Mouse (Mus musculus): ENCODE data around the gene Serpinf2. TPM values are rescaled to one million over a fixed set of nuclear protein-coding genes. Genes with fewer than 3 reads are reported as not detected.
"Not testable (repeated sequence)": the region's sequence is repeated elsewhere in the genome, so short reads cannot be mapped to it uniquely, and the experiment has no call there.

Serpinf2 gene
- polyA plus RNA-seq, 1 experiment from 2014 or later = not detected

DNA sequence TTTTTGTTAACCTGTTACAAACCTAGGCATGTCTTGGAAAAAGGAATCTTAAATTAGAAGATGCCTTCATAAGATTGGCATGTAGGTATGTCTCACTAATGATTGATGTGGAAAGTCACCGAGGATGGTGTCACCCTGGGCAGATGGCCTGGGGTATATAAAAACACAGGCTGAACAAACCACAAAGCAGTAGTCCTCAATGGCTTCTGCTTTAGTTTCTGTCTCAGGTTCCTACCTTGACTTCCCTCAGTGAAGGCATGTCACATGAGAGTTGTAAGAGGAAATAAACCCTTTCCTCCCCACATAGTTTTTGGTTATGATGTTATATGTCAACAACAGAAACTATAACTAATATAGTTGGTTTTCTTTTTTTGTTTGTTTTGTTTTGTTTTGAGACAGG, 43.8 kb downstream of the Serpinf2 start:
- no peak for DNase-seq (ENCODE audit: low spot score)
- H3K4me1 ChIP-seq = no peaks in the 10 kb centered on the region
- no peak overlapping the region for H3K4me3 ChIP-seq
- no peaks in the 10 kb centered on the region for H3K9me3 ChIP-seq (replicated peaks)
- H3K36me3 ChIP-seq = 0 out of 2 replicates have a peak, but pooled peaks cover 4% of the 10 kb centered on the region
- WGBS = 84% methylated on average over 1 of the region's 1 CpGs
- H3K27me3 ChIP-seq (ENCODE audit: low read depth, poor library complexity, severe bottlenecking) = no peaks in the 10 kb centered on the region
- no peak overlapping the region for H3K27ac ChIP-seq

DNA sequence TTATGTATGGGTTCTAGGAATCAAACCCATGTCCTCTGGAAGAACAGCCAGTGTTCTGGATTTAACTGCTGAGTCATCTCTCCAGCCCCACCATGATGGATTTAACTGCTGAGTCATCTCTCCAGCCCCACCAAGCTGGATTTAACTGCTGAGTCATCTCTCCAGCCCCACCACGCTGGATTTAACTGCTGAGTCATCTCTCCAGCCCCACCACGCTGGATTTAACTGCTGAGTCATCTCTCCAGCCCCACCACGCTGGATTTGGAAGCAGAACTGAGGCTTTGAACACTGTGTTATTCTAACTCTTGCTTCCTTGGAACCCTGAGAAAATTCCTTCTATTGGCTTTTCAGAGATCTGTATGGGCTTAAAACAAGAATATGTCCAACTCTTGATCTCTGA, 55.9 kb downstream of the Serpinf2 start:
- H3K4me1 ChIP-seq; H3K9me3 ChIP-seq (replicated peaks); H3K27ac ChIP-seq; DNase-seq (ENCODE audit: low spot score); H3K27me3 ChIP-seq (ENCODE audit: low read depth, poor library complexity, severe bottlenecking); H3K4me3 ChIP-seq: not testable (repeated sequence)
- 80% methylated on average over 3 of the region's 3 CpGs for WGBS
- peaks cover 11% of the 10 kb centered on the region for H3K36me3 ChIP-seq

MicroRNAs within 50 kb of the gene (microRNA counts, 519-probe panel; counts per million panel counts)
- microRNA mmu-miR-22 = 4,922 counts per million, percentile 86 among the panel's probes with 10 or more counts

Small RNAs within 50 kb of the gene (microRNA-seq; reads per million reads assigned to microRNA genes)
- gene Mir22 = 1,210 reads per million, percentile 77 among the genes with 10 or more reads in this experiment

Other genes starting within 250 kb of the Serpinf2 start
- gene Dph1, start 248.3 kb downstream of the Serpinf2 start, polyA plus RNA-seq (2016; fragmentation: Nextera tagmentation; extraction: Ambion mirVana) = 32.7 and 35.3 TPM in 2 replicates
- gene Rtn4rl1, start 245.8 kb downstream of the Serpinf2 start, polyA plus RNA-seq (2016; fragmentation: Nextera tagmentation; extraction: Ambion mirVana) = 0.90 and 1.3 TPM in 2 replicates
- 178 and 185 TPM in 2 replicates for gene Rpa1, start 91.3 kb downstream of the Serpinf2 start, polyA plus RNA-seq (2016; fragmentation: Nextera tagmentation; extraction: Ambion mirVana)
- gene Smyd4, start 91.2 kb downstream of the Serpinf2 start, polyA plus RNA-seq (2016; fragmentation: Nextera tagmentation; extraction: Ambion mirVana) = 15.0 and 17.1 TPM in 2 replicates
- gene Serpinf1, start 16.9 kb downstream of the Serpinf2 start, polyA plus RNA-seq (2016; fragmentation: Nextera tagmentation; extraction: Ambion mirVana) = 214 and 217 TPM in 2 replicates
- gene Wdr81, start 15.1 kb upstream of the Serpinf2 start, polyA plus RNA-seq (2016; fragmentation: Nextera tagmentation; extraction: Ambion mirVana) = 5.6 and 6.6 TPM in 2 replicates
- gene Tlcd2, start 22.1 kb upstream of the Serpinf2 start, polyA plus RNA-seq (2016; fragmentation: Nextera tagmentation; extraction: Ambion mirVana) = 9.2 and 9.8 TPM in 2 replicates
- gene Prpf8, start 47.2 kb upstream of the Serpinf2 start, polyA plus RNA-seq (2016; fragmentation: Nextera tagmentation; extraction: Ambion mirVana) = 81.7 and 82.6 TPM in 2 replicates
- gene Rilp, start 70.5 kb upstream of the Serpinf2 start, polyA plus RNA-seq (2016; fragmentation: Nextera tagmentation; extraction: Ambion mirVana) = 0.25 and 0.46 TPM in 2 replicates
- 7.0 and 7.1 TPM in 2 replicates for gene Scarf1, start 73.9 kb upstream of the Serpinf2 start, polyA plus RNA-seq (2016; fragmentation: Nextera tagmentation; extraction: Ambion mirVana)
- 3.4 and 4.9 TPM in 2 replicates for gene Slc43a2, start 92.1 kb upstream of the Serpinf2 start, polyA plus RNA-seq (2016; fragmentation: Nextera tagmentation; extraction: Ambion mirVana)
- gene Pitpna, start 148.5 kb upstream of the Serpinf2 start, polyA plus RNA-seq (2016; fragmentation: Nextera tagmentation; extraction: Ambion mirVana) = 60.9 and 68.8 TPM in 2 replicates
- 14.4 and 17.6 TPM in 2 replicates for gene Inpp5k, start 191.4 kb upstream of the Serpinf2 start, polyA plus RNA-seq (2016; fragmentation: Nextera tagmentation; extraction: Ambion mirVana)
- gene Myo1c, start 210.9 kb upstream of the Serpinf2 start, polyA plus RNA-seq (2016; fragmentation: Nextera tagmentation; extraction: Ambion mirVana) = 19.7 and 20.2 TPM in 2 replicates
- gene Crk, start 239.7 kb upstream of the Serpinf2 start, polyA plus RNA-seq (2016; fragmentation: Nextera tagmentation; extraction: Ambion mirVana) = 105 and 123 TPM in 2 replicates